Mouse (Mus musculus): ENCODE data around the gene Map3k20.
A peak's percentile ranks its signal among the peaks of the same experiment; 100 is the strongest.

Gene Map3k20

GRCm38 (mm10) chr2:72438941-72439533 lies 153.6 kb downstream of the Map3k20 start:
- DNase-seq, result peak; percentile 55

- no peak for DNase-seq
Measured at GRCm38 (mm10) chr2:72441010-72441409, 155.6 kb downstream of the Map3k20 start.

- no peak for DNase-seq
Measured at GRCm38 (mm10) chr2:72442825-72443224, 157.4 kb downstream of the Map3k20 start.

GRCm38 (mm10) chr2:72443960-72444359 lies 158.5 kb downstream of the Map3k20 start:
- no peak for DNase-seq

GRCm38 (mm10) chr2:72446106-72446505 lies 160.7 kb downstream of the Map3k20 start:
- no peak for DNase-seq

GRCm38 (mm10) chr2:72446615-72447014 lies 161.2 kb downstream of the Map3k20 start:
- no peak for DNase-seq

- DNase-seq, result no peak
Measured at GRCm38 (mm10) chr2:72453563-72453962, 168.1 kb downstream of the Map3k20 start.

GRCm38 (mm10) chr2:72456189-72456588 lies 170.8 kb downstream of the Map3k20 start:
- no peak for DNase-seq

- no peak for DNase-seq
Measured at GRCm38 (mm10) chr2:72464376-72465014, 179.1 kb downstream of the Map3k20 start.

GRCm38 (mm10) chr2:72467604-72468003 lies 182.2 kb downstream of the Map3k20 start:
- DNase-seq, result peak; percentile 28

- no peak for DNase-seq
Measured at GRCm38 (mm10) chr2:72471415-72472070, 186.1 kb downstream of the Map3k20 start.

GRCm38 (mm10) chr2:72474531-72475287 lies 189.3 kb downstream of the Map3k20 start:
- DNase-seq, result no peak

- DNase-seq, result no peak
Measured at GRCm38 (mm10) chr2:72475423-72475796, 190.0 kb downstream of the Map3k20 start.

- DNase-seq, result peak; percentile 76
Measured at GRCm38 (mm10) chr2:72475797-72476485, 190.5 kb downstream of the Map3k20 start, which contains the start of gene Cdca7. TSS of gene Cdca7 (plus strand) at chr2:72476159.

- peak; percentile 24 for DNase-seq
Measured at GRCm38 (mm10) chr2:72476486-72477211, 191.2 kb downstream of the Map3k20 start.

GRCm38 (mm10) chr2:72477221-72477620 lies 191.8 kb downstream of the Map3k20 start:
- DNase-seq, result peak; percentile 88

GRCm38 (mm10) chr2:72478176-72478575 lies 192.7 kb downstream of the Map3k20 start:
- DNase-seq, result no peak

GRCm38 (mm10) chr2:72478921-72479320 lies 193.5 kb downstream of the Map3k20 start:
- DNase-seq, result no peak

GRCm38 (mm10) chr2:72479818-72480217 lies 194.4 kb downstream of the Map3k20 start:
- no peak for DNase-seq

- no peak for DNase-seq
Measured at GRCm38 (mm10) chr2:72491650-72492049, 206.2 kb downstream of the Map3k20 start.

Measured in kidney, adult 9 months (tissue).